Mouse (Mus musculus): Measurements from ENCODE around the gene Mtfr2. TPM values are rescaled to one million over a fixed set of nuclear protein-coding genes. Genes with fewer than 3 reads are reported as not detected.

Gene Mtfr2
- 3.2 and 3.4 TPM in 2 replicates for polyA plus RNA-seq (2016; fragmentation: Nextera tagmentation; extraction: Ambion mirVana)

- WGBS, result 2% methylated on average over 58 of the region's 58 CpGs
- peak within 1 kb of the TSS; percentile 88 for H3K27ac ChIP-seq (replicated peaks)
- H3K4me1 ChIP-seq, result peaks cover 11% of the 10 kb centered on the region; the same call in 1 of the 2 replicates
- H3K9me3 ChIP-seq, result no peaks in the 10 kb centered on the region
- peaks cover 51% of the 10 kb centered on the region for H3K36me3 ChIP-seq (replicated peaks)
- peak within 1 kb of the TSS; percentile 85 for H3K4me3 ChIP-seq
- peak; percentile 96 for DNase-seq (ENCODE audit: low spot score)
- H3K27me3 ChIP-seq (replicated peaks; ENCODE audit: low read depth, poor library complexity, severe bottlenecking), result no peaks in the 10 kb centered on the region
These were observed at the start of gene Mtfr2 for GRCm38 (mm10) chr10:20347285-20348214. Gene Mtfr2, plus strand, starts transcription at chr10:20347770.

- Histone ChIP-seq H3K4me1 (no peaks in the 10 kb centered on the region), H3K9me3 (no peaks in the 10 kb centered on the region), H3K27me3 (replicated peaks; ENCODE audit: low read depth, poor library complexity, severe bottlenecking) (no peaks in the 10 kb centered on the region), H3K27ac (replicated peaks) (no peak overlapping the region), H3K4me3 (no peak overlapping the region), H3K36me3 (replicated peaks) (no peaks in the 10 kb centered on the region)
- 48% methylated on average over 3 of the region's 3 CpGs for WGBS
- DNase-seq (ENCODE audit: low spot score), result no peak
These were observed 49.2 kb upstream of the Mtfr2 start for GRCm38 (mm10) chr10:20298152-20298920.

DNA sequence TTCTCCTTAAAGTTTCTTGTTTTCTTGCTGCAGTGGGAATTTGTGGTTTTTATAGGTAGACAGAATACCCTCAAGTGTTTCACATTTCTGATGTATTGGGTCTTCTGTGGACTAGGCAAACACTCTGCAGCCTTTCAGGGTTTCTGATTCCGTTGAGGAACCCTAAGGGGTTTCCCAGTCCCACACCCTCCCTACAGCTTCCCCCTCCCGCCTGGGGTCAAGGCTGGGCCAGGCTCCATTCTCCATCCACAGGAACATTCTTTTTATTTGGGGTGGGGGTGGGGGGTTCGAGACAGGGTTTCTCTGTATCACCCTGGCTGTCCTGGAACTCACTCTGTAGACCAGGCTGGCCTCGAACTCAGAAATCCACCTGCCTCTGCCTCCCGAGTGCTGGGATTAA lies 48.5 kb upstream of the Mtfr2 start:
- no peaks in the 10 kb centered on the region for H3K36me3 ChIP-seq (replicated peaks)
- H3K4me1 ChIP-seq, result no peaks in the 10 kb centered on the region
- WGBS, result 79% methylated on average over 5 of the region's 5 CpGs
- H3K9me3 ChIP-seq, result no peaks in the 10 kb centered on the region
- no peak overlapping the region for H3K27ac ChIP-seq (replicated peaks)
- H3K27me3 ChIP-seq (replicated peaks; ENCODE audit: low read depth, poor library complexity, severe bottlenecking), result no peaks in the 10 kb centered on the region
- no peak for DNase-seq (ENCODE audit: low spot score)
- no peak overlapping the region for H3K4me3 ChIP-seq

- WGBS, result 50% methylated on average over 11 of the region's 11 CpGs
- Histone ChIP-seq H3K27me3 (replicated peaks; ENCODE audit: low read depth, poor library complexity, severe bottlenecking) (no peaks in the 10 kb centered on the region), H3K27ac (replicated peaks) (peak overlapping the region; percentile 98), H3K36me3 (replicated peaks) (peaks cover 17% of the 10 kb centered on the region), H3K4me1 (peaks cover 19% of the 10 kb centered on the region), H3K9me3 (no peaks in the 10 kb centered on the region), H3K4me3 (peak overlapping the region; percentile 82)
- DNase-seq (ENCODE audit: low spot score), result peak; percentile 23
These were observed 36.4 kb upstream of the Mtfr2 start for GRCm38 (mm10) chr10:20310969-20311769.

GRCm38 (mm10) chr10:20311918-20312735 lies 35.4 kb upstream of the Mtfr2 start, which contains the start of gene Bclaf1:
Gene Bclaf1, plus strand, starts transcription at chr10:20312469.
- H3K9me3 ChIP-seq, result no peaks in the 10 kb centered on the region
- peak within 1 kb of the TSS; percentile 82 for H3K4me3 ChIP-seq
- peak within 1 kb of the TSS; percentile 98 for H3K27ac ChIP-seq (replicated peaks)
- H3K27me3 ChIP-seq (replicated peaks; ENCODE audit: low read depth, poor library complexity, severe bottlenecking), result no peaks in the 10 kb centered on the region
- WGBS, result under 1% methylated on average over 84 of the region's 84 CpGs
- peaks cover 22% of the 10 kb centered on the region for H3K36me3 ChIP-seq (replicated peaks)
- DNase-seq (ENCODE audit: low spot score), result peak; percentile 100
- H3K4me1 ChIP-seq, result peaks cover 19% of the 10 kb centered on the region

GRCm38 (mm10) chr10:20312736-20313301 lies 34.8 kb upstream of the Mtfr2 start:
- Histone ChIP-seq H3K27me3 (replicated peaks; ENCODE audit: low read depth, poor library complexity, severe bottlenecking) (no peaks in the 10 kb centered on the region), H3K4me1 (peaks cover 19% of the 10 kb centered on the region), H3K4me3 (peak overlapping the region; percentile 82), H3K36me3 (replicated peaks) (peaks cover 29% of the 10 kb centered on the region), H3K27ac (replicated peaks) (peak overlapping the region; percentile 98), H3K9me3 (no peaks in the 10 kb centered on the region)
- peak; percentile 93 for DNase-seq (ENCODE audit: low spot score)
- WGBS, result under 1% methylated on average over 54 of the region's 54 CpGs

- Histone ChIP-seq H3K9me3 (no peaks in the 10 kb centered on the region), H3K27ac (replicated peaks) (peak overlapping the region; percentile 98), H3K36me3 (replicated peaks) (peaks cover 35% of the 10 kb centered on the region), H3K27me3 (replicated peaks; ENCODE audit: low read depth, poor library complexity, severe bottlenecking) (no peaks in the 10 kb centered on the region), H3K4me3 (peak overlapping the region; percentile 82), H3K4me1 (peaks cover 19% of the 10 kb centered on the region)
- DNase-seq (ENCODE audit: low spot score), result no peak
- WGBS, result 49% methylated on average over 13 of the region's 13 CpGs
These were observed 34.1 kb upstream of the Mtfr2 start for GRCm38 (mm10) chr10:20313447-20313846.

DNA sequence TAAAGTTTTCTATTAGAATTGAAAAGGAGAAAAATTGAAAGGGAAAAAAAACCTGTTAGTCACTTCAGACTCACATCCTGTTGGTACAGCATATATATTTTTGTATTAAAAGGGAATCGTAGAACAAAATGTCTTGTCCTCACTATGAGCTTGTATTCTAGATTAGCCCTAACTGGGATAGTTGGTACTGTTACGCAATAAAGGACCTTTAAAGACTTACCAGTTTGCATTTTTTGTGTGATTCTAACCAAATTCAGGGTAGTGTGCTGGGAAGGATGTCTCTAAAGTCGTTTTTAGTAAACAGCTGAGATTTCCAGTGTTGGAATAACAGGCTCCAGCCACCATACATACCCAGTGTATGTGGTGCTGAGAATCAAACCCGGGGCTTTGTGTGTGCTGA lies 33.6 kb upstream of the Mtfr2 start:
- Histone ChIP-seq H3K27ac (replicated peaks) (no peak overlapping the region), H3K27me3 (replicated peaks; ENCODE audit: low read depth, poor library complexity, severe bottlenecking) (no peaks in the 10 kb centered on the region), H3K4me3 (peak overlapping the region; percentile 82), H3K9me3 (no peaks in the 10 kb centered on the region), H3K4me1 (peaks cover 19% of the 10 kb centered on the region), H3K36me3 (replicated peaks) (peaks cover 40% of the 10 kb centered on the region)
- WGBS, result 89% methylated on average over 4 of the region's 4 CpGs
- no peak for DNase-seq (ENCODE audit: low spot score)

DNA sequence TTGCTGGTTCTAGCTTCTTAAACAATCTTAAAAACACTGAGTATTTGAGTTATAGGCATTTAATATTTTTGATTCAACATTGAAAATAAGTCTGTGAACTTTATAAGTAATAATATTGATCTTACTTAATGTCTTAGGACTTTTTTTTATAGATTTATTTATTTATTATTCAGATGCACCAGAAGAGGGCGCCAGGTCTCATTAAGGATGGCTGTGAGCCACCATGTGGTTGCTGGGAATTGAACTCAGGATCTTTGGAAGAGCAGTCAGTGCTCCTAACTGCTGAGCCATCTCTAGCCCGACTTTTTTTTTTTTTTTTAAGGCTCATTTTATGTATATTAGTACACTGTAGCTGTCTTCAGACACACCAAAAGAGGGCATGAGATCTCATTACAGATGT lies 32.8 kb upstream of the Mtfr2 start:
- H3K27ac ChIP-seq (replicated peaks), result no peak overlapping the region
- H3K27me3 ChIP-seq (replicated peaks; ENCODE audit: low read depth, poor library complexity, severe bottlenecking), result no peaks in the 10 kb centered on the region
- H3K4me1 ChIP-seq, result peaks cover 19% of the 10 kb centered on the region
- 65% methylated on average over 2 of the region's 2 CpGs for WGBS
- no peaks in the 10 kb centered on the region for H3K9me3 ChIP-seq
- H3K36me3 ChIP-seq (replicated peaks), result peaks cover 48% of the 10 kb centered on the region
- DNase-seq (ENCODE audit: low spot score), result no peak
- H3K4me3 ChIP-seq, result no peak overlapping the region

DNA sequence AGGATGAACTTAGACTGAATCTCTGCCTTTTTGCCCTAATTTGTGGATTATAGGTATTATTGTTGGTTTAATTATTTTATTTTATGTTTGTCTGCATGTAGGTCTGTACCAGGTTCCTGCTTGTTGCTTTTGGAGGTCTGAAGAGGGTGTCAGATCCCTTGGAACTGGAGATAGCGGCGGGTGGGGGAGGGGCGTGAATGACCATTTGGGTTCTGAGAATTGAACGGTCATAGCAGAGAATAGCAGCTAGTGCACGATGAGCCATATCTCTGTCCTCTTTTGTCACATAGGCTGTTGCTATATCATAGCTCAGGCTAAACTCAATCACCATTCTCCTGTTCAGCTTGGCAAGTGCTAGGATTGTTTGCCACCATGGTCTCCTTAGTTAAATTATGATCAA lies 30.1 kb upstream of the Mtfr2 start:
- DNase-seq (ENCODE audit: low spot score), result no peak
- Histone ChIP-seq H3K27me3 (replicated peaks; ENCODE audit: low read depth, poor library complexity, severe bottlenecking) (no peaks in the 10 kb centered on the region), H3K27ac (replicated peaks) (no peak overlapping the region), H3K9me3 (no peaks in the 10 kb centered on the region), H3K4me1 (peaks cover 9% of the 10 kb centered on the region), H3K4me3 (no peak overlapping the region), H3K36me3 (replicated peaks) (peaks cover 75% of the 10 kb centered on the region)
- WGBS, result 90% methylated on average over 5 of the region's 5 CpGs

GRCm38 (mm10) chr10:20326226-20326625 lies 21.3 kb upstream of the Mtfr2 start:
- no peaks in the 10 kb centered on the region for H3K27me3 ChIP-seq (replicated peaks; ENCODE audit: low read depth, poor library complexity, severe bottlenecking)
- H3K36me3 ChIP-seq (replicated peaks), result peaks cover 100% of the 10 kb centered on the region
- DNase-seq (ENCODE audit: low spot score), result no peak
- no peaks in the 10 kb centered on the region for H3K9me3 ChIP-seq
- no peak overlapping the region for H3K27ac ChIP-seq (replicated peaks)
- H3K4me1 ChIP-seq, result no peaks in the 10 kb centered on the region
- no peak overlapping the region for H3K4me3 ChIP-seq

All from embryonic facial prominence, embryonic 10.5 days (tissue).